Mouse (Mus musculus): ENCODE data around the gene Zc3h8.

Gene Zc3h8

DNA sequence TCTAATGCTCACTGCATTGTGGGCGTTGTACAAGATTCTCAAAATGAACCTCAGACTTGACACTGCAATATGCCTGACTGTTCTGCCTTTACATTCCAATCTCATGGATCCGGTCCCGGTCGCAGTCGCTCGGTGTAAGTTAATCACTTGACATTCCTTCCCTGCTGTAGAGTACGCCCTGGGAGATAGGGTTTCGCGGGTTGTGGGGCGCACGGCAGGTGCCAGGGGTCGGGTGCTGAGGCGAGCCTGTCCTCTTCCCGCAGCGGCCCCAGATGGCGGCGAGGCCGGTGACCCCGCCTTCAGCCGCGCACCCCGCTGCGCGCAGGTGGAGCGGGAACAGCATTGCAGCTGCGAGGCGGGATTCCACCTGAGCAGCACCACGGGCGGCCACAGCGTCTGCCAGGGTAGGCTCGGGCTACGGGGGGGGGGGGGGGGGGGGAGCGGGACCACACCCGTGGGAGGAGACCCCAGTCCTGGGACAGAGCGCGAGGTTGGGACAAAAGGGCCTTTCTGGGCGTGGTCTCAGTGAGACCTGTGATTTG lies 51.6 kb downstream of the Zc3h8 start:
- DNase-seq (ENCODE audit: low read depth, low spot score), result no peak

DNA sequence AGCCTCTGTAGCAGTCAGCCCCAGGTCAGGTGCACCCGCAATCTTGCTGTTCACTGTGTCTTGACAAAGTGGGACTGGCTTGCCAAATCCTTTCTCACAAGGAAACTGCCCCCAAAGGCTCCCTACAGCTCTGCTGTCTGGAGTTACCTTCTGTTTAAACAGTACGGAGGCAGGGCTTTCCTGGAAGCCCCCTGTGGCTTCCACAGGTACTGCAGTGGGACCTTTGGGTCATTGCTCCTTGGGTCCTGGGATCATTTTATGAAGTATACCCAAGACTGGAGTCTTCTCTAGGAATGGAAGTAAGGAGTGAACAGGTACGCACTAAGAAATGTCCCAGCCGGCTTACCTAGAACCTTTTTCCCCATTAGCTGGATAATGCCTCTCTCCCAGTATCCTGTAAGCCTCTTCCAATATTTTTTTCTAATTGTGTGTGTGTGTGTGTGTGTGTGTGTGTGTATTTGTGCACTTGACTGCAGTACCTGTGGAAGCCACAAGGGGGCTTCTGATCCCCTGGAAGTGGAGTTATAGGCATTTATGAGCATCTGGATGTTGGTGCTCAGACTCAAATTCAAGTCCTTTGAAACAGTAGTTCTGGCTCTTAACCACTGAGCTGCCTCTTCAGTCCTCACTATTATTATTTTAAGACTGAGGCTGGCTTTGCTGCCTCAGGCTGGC lies 53.1 kb downstream of the Zc3h8 start:
- DNase-seq (ENCODE audit: low read depth, low spot score), result no peak

DNA sequence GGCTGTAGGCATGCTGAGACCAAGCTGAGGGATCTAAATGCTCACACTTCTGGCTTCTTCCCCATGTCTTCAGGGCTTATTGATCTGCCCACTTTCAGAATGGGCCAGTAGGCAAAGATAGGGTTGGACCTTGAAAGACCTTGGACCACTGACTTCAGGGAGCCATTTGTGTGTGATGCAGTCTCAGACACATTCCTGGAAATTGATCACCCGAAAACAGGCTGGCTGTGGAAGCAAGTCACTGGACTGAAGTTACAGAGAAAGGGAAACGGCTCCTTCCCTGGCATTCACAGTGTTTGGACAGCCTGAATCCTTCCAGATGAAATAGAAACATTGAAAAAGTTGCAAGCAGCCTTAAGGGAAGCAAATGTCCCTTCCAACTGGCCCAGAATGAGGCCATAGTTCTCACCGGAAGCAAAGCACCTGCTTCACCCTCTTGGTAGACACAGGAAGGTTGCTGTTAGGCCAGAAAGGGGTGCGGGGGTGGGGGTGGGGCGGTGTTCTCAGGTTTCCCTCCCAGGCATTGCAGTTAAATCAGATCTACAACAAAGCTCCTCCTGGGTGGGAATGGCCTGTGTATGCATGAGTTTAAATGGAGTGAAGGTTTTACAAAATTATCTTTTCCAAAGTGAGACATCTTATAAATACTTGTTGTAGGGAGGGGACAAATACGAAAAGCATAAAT lies 55.9 kb downstream of the Zc3h8 start:
- no peak for DNase-seq (ENCODE audit: low read depth, low spot score)

DNA sequence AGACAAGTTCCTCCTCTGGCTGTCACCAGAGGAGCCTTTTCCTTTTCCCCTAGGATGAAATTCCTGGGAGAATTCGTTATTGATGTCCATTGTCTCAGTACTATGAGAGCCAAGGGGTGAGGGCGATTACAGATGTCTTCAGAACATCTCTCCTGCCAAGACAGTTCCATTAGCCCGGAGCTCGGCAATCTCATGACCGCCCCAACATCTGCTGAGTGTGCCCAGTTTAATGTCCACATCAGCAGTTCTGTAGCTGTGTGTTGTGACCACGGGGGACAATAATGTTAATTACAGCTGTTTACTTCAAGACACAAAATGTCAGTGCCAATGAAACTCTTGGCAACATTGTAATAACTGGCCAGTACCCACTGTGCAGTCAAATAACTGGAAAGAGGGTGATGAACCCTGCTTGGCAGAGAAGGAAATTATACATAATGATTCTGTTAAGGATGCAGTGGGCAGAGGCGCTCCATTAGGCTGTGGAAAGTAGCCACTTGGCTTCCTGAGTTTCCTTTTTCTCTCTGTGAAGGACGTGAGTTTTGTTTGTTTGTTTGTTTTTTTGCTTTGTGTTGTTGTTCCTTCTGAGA lies 58.6 kb downstream of the Zc3h8 start:
- DNase-seq (ENCODE audit: low read depth, low spot score), result no peak

- DNase-seq (ENCODE audit: low read depth, low spot score), result no peak
Measured at GRCm38 (mm10) chr2:128881236-128881635, 62.6 kb downstream of the Zc3h8 start.
